Mouse (Mus musculus) spleen, adult 12 weeks (tissue): ENCODE data around the gene Mfsd6l.
A peak's percentile ranks its signal among the peaks of the same experiment; 100 is the strongest.

Experiments used
- DNase-seq: peaks from one replicate; pipeline ENCODE4 v3.0.0; 2022; ENCODE audit warnings: low spot score

Gene Mfsd6l

GRCm38 (mm10) chr11:68553981-68554471, 2.0 kb upstream of the Mfsd6l start:
- no peak for DNase-seq

- DNase-seq = no peak
Measured at GRCm38 (mm10) chr11:68559546-68559945, 3.6 kb downstream of the Mfsd6l start.

- DNase-seq = no peak
Measured at GRCm38 (mm10) chr11:68561957-68562950, 6.3 kb downstream of the Mfsd6l start.

- DNase-seq = no peak
Measured at GRCm38 (mm10) chr11:68564356-68565031, 8.5 kb downstream of the Mfsd6l start.

- DNase-seq = no peak
Measured at GRCm38 (mm10) chr11:68565032-68565429, 9.0 kb downstream of the Mfsd6l start.

GRCm38 (mm10) chr11:68566447-68567059, 10.6 kb downstream of the Mfsd6l start:
- DNase-seq = peak; percentile 12

GRCm38 (mm10) chr11:68570861-68571260, 14.9 kb downstream of the Mfsd6l start:
- DNase-seq = no peak

GRCm38 (mm10) chr11:68577076-68577475, 21.1 kb downstream of the Mfsd6l start:
- no peak for DNase-seq

- DNase-seq = no peak
Measured at GRCm38 (mm10) chr11:68579462-68579881, 23.5 kb downstream of the Mfsd6l start.

GRCm38 (mm10) chr11:68580566-68580965, 24.6 kb downstream of the Mfsd6l start:
- no peak for DNase-seq

GRCm38 (mm10) chr11:68583225-68583624, 27.2 kb downstream of the Mfsd6l start:
- DNase-seq = no peak

GRCm38 (mm10) chr11:68583906-68584480, 28.0 kb downstream of the Mfsd6l start:
- no peak for DNase-seq

- no peak for DNase-seq
Measured at GRCm38 (mm10) chr11:68585890-68586289, 29.9 kb downstream of the Mfsd6l start.

- DNase-seq = no peak
Measured at GRCm38 (mm10) chr11:68586721-68587120, 30.7 kb downstream of the Mfsd6l start, which contains the start of gene Ccdc42. TSS of gene Ccdc42 (plus strand) at chr11:68587021.

GRCm38 (mm10) chr11:68589055-68589809, 33.2 kb downstream of the Mfsd6l start:
- DNase-seq = peak; percentile 34

- no peak for DNase-seq
Measured at GRCm38 (mm10) chr11:68591708-68592107, 35.7 kb downstream of the Mfsd6l start.

GRCm38 (mm10) chr11:68593247-68593646, 37.3 kb downstream of the Mfsd6l start:
- DNase-seq = no peak

- DNase-seq = no peak
Measured at GRCm38 (mm10) chr11:68597912-68598311, 41.9 kb downstream of the Mfsd6l start.

GRCm38 (mm10) chr11:68600551-68601021, 44.6 kb downstream of the Mfsd6l start:
- no peak for DNase-seq

GRCm38 (mm10) chr11:68601486-68601991, 45.6 kb downstream of the Mfsd6l start:
- no peak for DNase-seq
